Mouse (Mus musculus) midbrain, embryonic 13.5 days (tissue): ENCODE data around the gene Ctf1. TPM values are rescaled to one million over a fixed set of nuclear protein-coding genes. Genes with fewer than 3 reads are reported as not detected.
A peak's percentile ranks its signal among the peaks of the same experiment; 100 is the strongest.

Experiments used
- ATAC-seq: fragments of 200-750 bp; cut with Nextera tagmentation; 2 replicates; pipeline ENCODE4 v1.8.0; 2017; ENCODE audit warnings: mild to moderate bottlenecking, moderate TSS enrichment, moderate library complexity
- H3K27ac ChIP-seq: fragments of 300-500 bp; sonication (generic); 2 replicates; pipeline ENCODE4 v1.5.1; 2015; ENCODE audit warnings: inconsistent platforms, mild to moderate bottlenecking, moderate library complexity
- H3K27me3 ChIP-seq: fragments of 300-500 bp; sonication (generic); 2 replicates; pipeline ENCODE4 v1.6.1; 2015; ENCODE audit warnings: mild to moderate bottlenecking, inconsistent platforms
- H3K36me3 ChIP-seq: fragments of 300-500 bp; sonication (generic); 2 replicates; pipeline ENCODE4 v1.6.1; 2015; ENCODE audit warnings: mild to moderate bottlenecking, inconsistent platforms
- H3K4me1 ChIP-seq: fragments of 300-500 bp; sonication (generic); replicated peaks from 2 replicates; pipeline ENCODE4 v1.6.1; 2015; ENCODE audit warnings: inconsistent platforms
- H3K4me2 ChIP-seq: fragments of 300-500 bp; sonication (generic); replicated peaks from 2 replicates; pipeline ENCODE4 v1.6.1; 2015; ENCODE audit warnings: moderate library complexity, mild to moderate bottlenecking, inconsistent platforms
- H3K4me3 ChIP-seq: fragments of 300-500 bp; sonication (generic); replicated peaks from 2 replicates; pipeline ENCODE4 v1.5.1; 2015; ENCODE audit warnings: mild to moderate bottlenecking, inconsistent platforms
- H3K9ac ChIP-seq: fragments of 300-500 bp; sonication (generic); replicated peaks from 2 replicates; pipeline ENCODE4 v1.6.1; 2015; ENCODE audit warnings: mild to moderate bottlenecking, inconsistent platforms
- H3K9me3 ChIP-seq: fragments of 300-500 bp; sonication (generic); 2 replicates; pipeline ENCODE4 v1.6.1; 2016; ENCODE audit warnings: mild to moderate bottlenecking, inconsistent platforms
- WGBS: fragments of 180-500 bp; shearing (Covaris S2); methylation state at CpG from one replicate; pipeline ENCODE4 v1.1.7; 2015; 5-methylcytosine and 5-hydroxymethylcytosine counted together
- polyA plus RNA-seq: library from polyadenylated mRNA; unstranded; fragments of >200 nt; fragmentation: Nextera tagmentation; extraction: Ambion mirVana; gene quantifications from 2 replicates; pipeline ENCODE4 v1.2.1, GENCODE M21; 2015

Gene Ctf1
- polyA plus RNA-seq, 1 experiment from 2014 or later, result 3.0 TPM

DNA sequence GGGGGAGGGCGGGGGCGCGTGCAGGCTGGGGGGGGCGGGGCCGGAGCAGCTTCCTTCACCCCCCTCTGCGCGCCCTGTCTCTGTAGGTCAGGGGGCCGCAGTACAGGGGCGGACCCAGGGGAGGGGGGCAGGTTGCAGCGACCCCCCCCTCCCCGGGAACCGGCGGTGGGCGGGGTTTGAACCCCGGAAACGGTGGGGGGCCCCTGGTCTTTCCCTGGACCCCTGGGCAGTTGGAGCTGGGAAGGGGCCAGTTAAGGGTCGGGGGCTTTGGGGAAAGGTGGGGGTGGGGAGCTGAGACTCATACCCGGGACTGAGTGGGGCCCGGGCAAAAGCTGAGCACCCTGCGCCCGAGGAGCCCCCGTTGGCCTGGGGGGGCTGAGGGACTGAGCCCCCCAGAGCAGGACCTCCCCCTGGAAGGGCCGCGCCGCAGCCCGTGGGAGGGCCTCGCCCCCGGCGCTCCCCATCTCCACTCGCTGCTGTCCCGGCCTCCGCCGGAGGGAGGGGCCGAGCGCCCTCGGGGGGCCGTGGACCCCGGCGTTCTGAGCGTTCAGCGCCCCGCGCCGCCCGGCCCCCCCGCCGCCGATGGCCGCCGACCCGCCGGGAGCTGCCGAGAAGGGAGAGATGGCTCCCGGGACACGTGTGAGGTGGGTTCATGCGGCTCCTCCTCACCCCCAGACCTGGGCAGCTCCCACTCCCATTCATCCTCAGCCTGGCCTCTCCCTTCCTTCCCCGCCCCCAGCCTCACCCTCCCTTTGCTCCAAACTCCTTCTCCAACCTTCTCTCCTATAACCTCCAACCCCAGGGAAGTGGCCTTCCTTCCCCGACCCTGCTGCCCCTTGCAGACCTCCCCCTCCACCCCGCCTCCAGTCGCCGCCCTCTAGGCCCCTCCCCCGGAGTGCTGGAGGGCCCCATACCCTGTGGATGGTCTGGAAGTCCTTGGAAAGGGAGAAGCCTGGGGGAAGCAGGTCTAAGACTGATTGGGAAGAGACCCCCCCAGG lies 34.3 kb downstream of the Ctf1 start:
- H3K4me3 ChIP-seq, result peak overlapping the region; percentile 98
- ATAC-seq, result no peak
- H3K27me3 ChIP-seq, result no peaks in the 10 kb centered on the region
- WGBS, result 0% methylated on average over 37 of the region's 62 CpGs
- no peaks in the 10 kb centered on the region for H3K9me3 ChIP-seq
- H3K4me1 ChIP-seq, result peaks cover 27% of the 10 kb centered on the region
- H3K27ac ChIP-seq, result peak overlapping the region; percentile 91
- peaks cover 40% of the 10 kb centered on the region for H3K36me3 ChIP-seq
- peak overlapping the region; percentile 97 for H3K9ac ChIP-seq
- peak overlapping the region; percentile 91 for H3K4me2 ChIP-seq

DNA sequence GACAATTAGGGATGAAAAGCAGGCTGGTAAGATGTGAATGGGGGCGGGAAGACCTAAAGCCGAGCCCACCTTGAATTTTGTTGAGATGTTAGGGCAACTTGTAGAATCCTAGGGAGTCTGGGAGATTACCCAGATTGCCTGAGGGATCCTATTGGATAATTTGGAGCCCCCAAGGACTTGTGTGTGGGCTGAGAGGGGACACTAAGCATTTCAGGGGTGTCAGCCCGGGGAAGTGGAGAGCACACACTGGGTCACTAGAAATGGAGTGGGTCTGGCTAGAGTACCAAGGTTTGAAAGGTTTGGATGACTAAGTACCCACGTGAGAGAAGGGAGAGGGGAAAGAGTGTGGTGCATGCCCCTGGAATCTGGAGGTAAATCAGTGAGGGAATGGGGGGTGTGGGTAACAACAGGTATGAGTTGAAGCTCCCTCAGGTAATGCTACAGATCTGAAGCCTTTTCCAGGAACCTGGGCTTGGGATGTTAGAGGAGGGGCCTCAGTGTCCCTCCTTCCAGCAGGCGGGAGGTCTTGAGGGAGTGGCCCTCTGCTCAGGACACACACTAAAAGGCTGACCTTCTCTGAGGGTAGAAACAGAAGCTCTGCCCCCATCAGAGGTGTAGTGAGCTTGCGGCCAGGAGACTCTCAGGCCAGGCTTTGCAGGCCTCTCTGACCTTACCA lies 35.2 kb downstream of the Ctf1 start:
- H3K27ac ChIP-seq, result peak overlapping the region; percentile 91
- peak overlapping the region; percentile 91 for H3K4me2 ChIP-seq
- H3K4me1 ChIP-seq, result peaks cover 32% of the 10 kb centered on the region
- WGBS, result 43% methylated on average over 6 of the region's 6 CpGs
- peak overlapping the region; percentile 97 for H3K9ac ChIP-seq
- H3K4me3 ChIP-seq, result peak overlapping the region; percentile 98
- H3K27me3 ChIP-seq, result no peaks in the 10 kb centered on the region
- peaks cover 50% of the 10 kb centered on the region for H3K36me3 ChIP-seq
- no peaks in the 10 kb centered on the region for H3K9me3 ChIP-seq
- ATAC-seq, result no peak

DNA sequence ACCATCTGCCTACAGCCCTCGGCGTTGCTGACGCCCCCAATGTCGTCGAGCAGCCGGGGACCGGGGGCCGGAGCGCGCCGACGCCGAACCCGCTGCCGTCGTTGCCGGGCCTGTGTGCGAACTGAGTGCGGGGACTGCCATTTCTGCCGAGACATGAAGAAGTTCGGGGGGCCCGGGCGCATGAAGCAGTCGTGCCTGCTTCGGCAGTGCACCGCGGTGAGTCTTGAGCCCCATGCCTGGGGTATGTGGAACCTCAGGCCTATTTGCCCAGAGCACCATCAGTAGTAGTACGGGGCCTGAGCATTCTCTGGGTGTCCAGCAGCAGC lies 35.7 kb downstream of the Ctf1 start:
- H3K27ac ChIP-seq, result peak overlapping the region; percentile 19; the same call in 1 of the 2 replicates
- H3K4me3 ChIP-seq, result peak overlapping the region; percentile 98
- no peak for ATAC-seq
- H3K4me1 ChIP-seq, result peaks cover 37% of the 10 kb centered on the region
- WGBS, result 95% methylated on average over 28 of the region's 28 CpGs
- peaks cover 55% of the 10 kb centered on the region for H3K36me3 ChIP-seq
- no peaks in the 10 kb centered on the region for H3K9me3 ChIP-seq
- peak overlapping the region; percentile 97 for H3K9ac ChIP-seq
- no peaks in the 10 kb centered on the region for H3K27me3 ChIP-seq
- peak overlapping the region; percentile 91 for H3K4me2 ChIP-seq

DNA sequence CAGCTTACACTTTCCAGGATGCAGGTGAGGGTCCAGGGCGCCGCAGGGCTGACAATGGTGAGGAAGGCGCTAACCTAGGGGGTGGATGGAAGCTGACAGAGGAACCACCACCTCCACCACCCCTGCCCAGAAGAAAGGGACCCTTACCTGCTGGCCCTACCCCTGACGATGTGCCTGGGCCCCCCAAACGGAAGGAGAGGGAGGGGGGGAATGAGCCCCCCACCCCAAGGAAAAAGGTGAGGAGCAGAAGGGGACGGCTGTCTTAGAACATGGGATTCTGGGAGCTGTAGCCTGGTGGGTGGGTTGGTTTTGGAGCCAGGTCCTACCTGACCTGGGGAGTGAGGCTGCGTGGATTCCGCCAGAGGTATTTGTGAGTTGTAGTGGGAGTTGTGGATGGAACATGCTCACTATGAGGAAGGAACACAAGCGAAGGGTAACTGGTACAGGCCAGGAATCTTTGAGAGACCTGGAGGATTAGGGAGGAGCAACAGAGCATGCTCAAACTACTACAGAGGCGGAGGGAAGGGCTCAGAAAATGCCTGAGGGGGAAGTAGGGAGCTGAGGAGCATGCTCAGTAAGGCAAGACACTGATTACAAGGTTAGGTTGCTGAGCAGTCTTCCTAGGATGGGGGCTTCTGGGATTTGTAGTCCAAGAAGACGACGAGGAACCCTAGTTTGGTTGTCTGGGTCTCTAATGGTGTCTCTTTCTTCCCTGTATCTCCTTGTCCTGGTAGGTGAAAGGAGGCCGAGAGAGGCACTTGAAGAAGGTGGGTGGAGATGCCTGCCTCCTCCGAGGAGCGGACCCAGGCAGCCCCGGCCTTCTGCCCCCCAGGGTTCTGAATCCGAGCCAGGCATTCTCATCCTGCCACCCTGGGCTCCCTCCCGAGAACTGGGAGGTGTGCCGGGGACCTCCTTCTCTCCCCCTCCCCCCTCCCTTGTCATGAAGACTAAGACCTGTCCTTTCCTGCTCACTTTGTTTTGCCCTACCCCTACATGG lies 37.9 kb downstream of the Ctf1 start:
- Histone ChIP-seq H3K9me3 (no peaks in the 10 kb centered on the region), H3K27ac (no peak overlapping the region), H3K4me2 (no peak overlapping the region), H3K9ac (no peak overlapping the region), H3K36me3 (peaks cover 77% of the 10 kb centered on the region), H3K4me3 (no peak overlapping the region), H3K4me1 (peaks cover 47% of the 10 kb centered on the region), H3K27me3 (no peaks in the 10 kb centered on the region)
- ATAC-seq, result no peak
- 84% methylated on average over 19 of the region's 19 CpGs for WGBS

DNA sequence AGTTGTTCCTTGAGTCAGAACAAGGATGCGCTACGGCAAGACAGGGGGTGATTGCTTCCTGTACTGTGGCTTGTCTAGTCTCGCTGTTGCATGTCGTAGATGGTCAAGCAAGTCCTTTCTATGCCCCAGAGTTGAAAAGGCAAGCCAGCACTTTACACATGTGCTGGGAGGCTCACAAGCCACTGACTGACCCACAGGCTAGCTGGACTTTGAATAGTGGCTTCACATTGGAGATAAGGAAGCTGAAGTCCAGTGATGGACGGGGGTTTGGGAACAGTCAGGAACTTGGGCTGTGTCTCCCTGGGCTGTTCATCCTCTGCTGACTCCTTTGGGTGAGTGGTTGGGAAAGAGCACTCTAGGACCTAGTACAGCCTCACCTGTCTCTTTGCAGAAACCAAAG lies 39.1 kb downstream of the Ctf1 start:
- no peaks in the 10 kb centered on the region for H3K27me3 ChIP-seq
- no peak for ATAC-seq
- 95% methylated on average over 5 of the region's 5 CpGs for WGBS
- H3K36me3 ChIP-seq, result peaks cover 89% of the 10 kb centered on the region
- no peaks in the 10 kb centered on the region for H3K9me3 ChIP-seq
- no peak overlapping the region for H3K4me3 ChIP-seq
- peaks cover 59% of the 10 kb centered on the region for H3K4me1 ChIP-seq
- no peak overlapping the region for H3K27ac ChIP-seq
- H3K4me2 ChIP-seq, result no peak overlapping the region
- no peak overlapping the region for H3K9ac ChIP-seq

DNA sequence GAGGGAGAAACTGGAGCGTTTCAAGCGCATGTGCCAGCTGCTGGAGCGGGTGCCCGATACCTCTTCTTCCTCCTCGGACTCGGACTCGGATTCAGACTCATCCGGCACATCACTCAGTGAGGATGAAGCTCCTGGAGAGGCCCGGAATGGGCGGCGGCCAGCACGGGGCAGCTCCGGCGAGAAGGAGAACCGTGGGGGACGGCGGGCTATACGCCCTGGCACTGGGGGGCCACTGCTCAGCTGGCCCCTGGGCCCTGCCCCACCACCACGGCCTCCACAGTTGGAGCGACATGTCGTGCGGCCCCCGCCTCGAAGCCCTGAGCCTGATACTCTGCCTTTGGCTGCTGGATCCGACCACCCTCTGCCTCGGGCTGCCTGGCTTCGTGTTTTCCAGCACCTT lies 39.5 kb downstream of the Ctf1 start:
- no peaks in the 10 kb centered on the region for H3K27me3 ChIP-seq
- no peak overlapping the region for H3K4me3 ChIP-seq
- no peaks in the 10 kb centered on the region for H3K9me3 ChIP-seq
- H3K27ac ChIP-seq, result no peak overlapping the region
- H3K36me3 ChIP-seq, result peaks cover 93% of the 10 kb centered on the region
- H3K4me2 ChIP-seq, result no peak overlapping the region
- H3K4me1 ChIP-seq, result peaks cover 61% of the 10 kb centered on the region
- WGBS, result 94% methylated on average over 27 of the region's 27 CpGs
- H3K9ac ChIP-seq, result no peak overlapping the region; the same call in 1 of the 2 replicates
- ATAC-seq, result no peak

DNA sequence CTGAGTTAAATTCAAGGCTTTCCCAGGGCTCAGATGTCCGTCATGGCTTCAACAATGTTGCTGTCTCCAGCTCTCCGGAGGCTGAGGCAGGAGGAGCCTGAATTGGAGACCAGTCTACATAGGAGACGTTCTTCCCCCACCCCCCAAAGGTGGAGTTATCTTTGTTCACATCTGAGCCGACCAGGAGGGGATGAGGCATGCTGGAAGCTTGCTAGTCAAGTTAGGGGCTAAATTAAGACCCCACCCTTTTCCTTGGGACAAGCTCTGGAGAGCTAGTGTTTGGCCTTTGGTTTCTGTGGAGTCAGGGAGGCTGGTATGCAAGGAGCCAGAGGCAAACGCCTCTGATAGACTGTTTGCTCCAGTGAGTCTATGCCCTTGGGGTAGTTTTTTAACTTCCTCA lies 40.6 kb downstream of the Ctf1 start:
- Histone ChIP-seq H3K4me3 (no peak overlapping the region), H3K9me3 (no peaks in the 10 kb centered on the region), H3K9ac (no peak overlapping the region), H3K27ac (no peak overlapping the region), H3K27me3 (no peaks in the 10 kb centered on the region), H3K4me1 (peaks cover 55% of the 10 kb centered on the region), H3K36me3 (peaks cover 100% of the 10 kb centered on the region), H3K4me2 (no peak overlapping the region)
- no peak for ATAC-seq
- 81% methylated on average over 5 of the region's 5 CpGs for WGBS

DNA sequence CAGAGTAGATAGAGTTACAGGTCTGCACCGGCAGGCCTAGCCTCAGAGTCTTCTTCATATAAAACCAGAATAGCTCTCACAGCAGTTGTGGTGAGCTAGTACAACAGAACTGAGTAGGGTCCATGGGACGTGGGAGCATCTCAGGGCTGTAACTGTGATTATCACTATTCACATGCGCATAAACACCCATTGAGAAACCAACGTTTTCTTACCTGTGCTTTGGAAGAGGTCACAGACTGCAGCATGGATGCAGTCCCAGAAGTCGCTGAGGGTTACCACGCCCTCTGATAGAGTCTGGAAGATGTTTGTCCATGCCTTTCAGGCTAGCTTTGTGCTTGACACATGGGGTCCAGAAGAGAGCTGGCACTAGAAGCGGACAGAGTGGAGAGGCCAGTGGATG lies 41.2 kb downstream of the Ctf1 start:
- H3K4me2 ChIP-seq, result no peak overlapping the region
- no peaks in the 10 kb centered on the region for H3K9me3 ChIP-seq
- no peaks in the 10 kb centered on the region for H3K27me3 ChIP-seq
- no peak overlapping the region for H3K27ac ChIP-seq
- no peak for ATAC-seq
- no peak overlapping the region for H3K4me3 ChIP-seq
- H3K9ac ChIP-seq, result no peak overlapping the region
- H3K4me1 ChIP-seq, result peaks cover 49% of the 10 kb centered on the region
- WGBS, result 92% methylated on average over 7 of the region's 7 CpGs
- peaks cover 100% of the 10 kb centered on the region for H3K36me3 ChIP-seq

DNA sequence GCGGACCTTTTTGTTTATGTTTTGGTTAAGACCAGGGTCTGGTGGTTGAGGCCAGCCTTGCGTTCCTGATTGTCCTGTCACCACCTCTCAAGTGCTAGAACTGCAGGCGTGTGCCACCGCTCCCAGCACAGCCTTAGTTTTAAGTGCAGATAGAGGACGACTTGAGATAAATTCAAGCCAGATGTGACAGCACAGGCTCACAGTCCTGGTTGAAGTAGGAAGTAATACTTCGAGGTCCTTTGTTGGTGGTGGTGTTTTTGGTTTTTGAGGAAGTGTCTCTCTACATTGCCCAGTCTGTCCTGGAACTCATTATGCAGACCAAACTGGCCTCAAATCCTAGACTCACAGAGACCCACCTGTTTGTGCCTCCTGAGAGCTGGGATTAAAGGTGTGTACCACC lies 47.2 kb downstream of the Ctf1 start:
- no peak for ATAC-seq
- no peak overlapping the region for H3K9ac ChIP-seq
- H3K36me3 ChIP-seq, result peaks cover 86% of the 10 kb centered on the region
- no peaks in the 10 kb centered on the region for H3K27me3 ChIP-seq
- H3K4me2 ChIP-seq, result no peak overlapping the region
- H3K9me3 ChIP-seq, result no peaks in the 10 kb centered on the region
- 80% methylated on average over 6 of the region's 6 CpGs for WGBS
- peaks cover 25% of the 10 kb centered on the region for H3K4me1 ChIP-seq
- no peak overlapping the region for H3K27ac ChIP-seq
- no peak overlapping the region for H3K4me3 ChIP-seq

DNA sequence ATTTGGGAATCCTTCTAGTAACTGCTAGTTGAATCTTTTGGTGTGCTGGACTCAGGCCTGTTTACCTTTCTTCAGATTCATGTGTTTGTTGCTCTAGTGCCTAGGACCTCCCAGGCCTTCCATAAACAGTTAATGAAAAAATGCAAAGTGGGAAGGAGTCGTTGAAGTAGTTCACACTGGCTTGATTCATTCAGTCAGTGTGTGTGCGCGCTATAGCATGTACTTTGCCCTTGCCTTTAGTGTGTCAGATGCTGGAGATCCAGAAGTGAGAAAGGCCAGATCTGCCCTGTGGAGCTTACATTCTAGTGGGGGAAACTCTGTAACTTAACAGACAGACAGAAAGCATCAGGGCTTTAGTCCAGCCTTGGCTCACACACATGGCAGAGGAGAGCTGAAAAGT lies 47.9 kb downstream of the Ctf1 start:
- H3K9ac ChIP-seq, result no peak overlapping the region
- no peaks in the 10 kb centered on the region for H3K27me3 ChIP-seq
- no peak for ATAC-seq
- 83% methylated on average over 3 of the region's 3 CpGs for WGBS
- H3K4me3 ChIP-seq, result no peak overlapping the region
- no peaks in the 10 kb centered on the region for H3K9me3 ChIP-seq
- peaks cover 21% of the 10 kb centered on the region for H3K4me1 ChIP-seq
- no peak overlapping the region for H3K27ac ChIP-seq
- H3K36me3 ChIP-seq, result peaks cover 86% of the 10 kb centered on the region
- H3K4me2 ChIP-seq, result no peak overlapping the region

DNA sequence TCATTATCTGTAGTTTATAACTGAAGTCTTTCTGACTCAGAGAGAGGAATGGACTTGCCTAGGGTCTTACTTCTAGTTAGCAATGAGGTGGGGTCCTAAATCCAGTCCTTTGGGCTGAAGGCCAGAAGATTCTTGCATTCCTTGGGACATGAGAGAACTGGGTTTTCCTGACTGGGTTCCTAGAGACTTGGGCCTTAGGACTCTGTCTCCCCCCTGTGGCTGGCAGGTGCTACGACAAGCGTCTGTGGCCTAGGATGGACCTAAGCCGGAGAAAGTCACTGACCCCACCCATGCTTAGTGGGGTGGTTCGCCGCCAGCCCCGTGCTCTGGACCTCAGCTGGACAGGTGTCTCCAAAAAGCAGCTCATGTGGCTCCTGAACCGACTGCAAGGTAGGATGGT lies 48.5 kb downstream of the Ctf1 start:
- Histone ChIP-seq H3K4me3 (no peak overlapping the region), H3K4me1 (peaks cover 15% of the 10 kb centered on the region), H3K9me3 (no peaks in the 10 kb centered on the region), H3K27me3 (no peaks in the 10 kb centered on the region), H3K4me2 (no peak overlapping the region), H3K9ac (no peak overlapping the region), H3K27ac (no peak overlapping the region), H3K36me3 (peaks cover 86% of the 10 kb centered on the region)
- no peak for ATAC-seq
- 49% methylated on average over 7 of the region's 7 CpGs for WGBS
